Mouse (Mus musculus) layer of hippocampus, postnatal 25 days (tissue): Measurements from ENCODE around the gene Cfhr1. TPM values are rescaled to one million over a fixed set of nuclear protein-coding genes. Genes with fewer than 3 reads are reported as not detected.

Experiments
- DNase-seq, 2 experiments: peaks; one replicate each; pipeline ENCODE4 v3.0.0; 2022; ENCODE audit warnings: mixed read lengths in 2 of 2, low spot score in 1 of 2; ENCODE audit errors: extremely low spot score in 1 of 2
- total RNA-seq, 2 experiments: library from RNA; stranded (reverse); gene quantifications; 2 replicates each; pipeline ENCODE4 v1.2.3; 2021

The Cfhr1 gene
- not detected for total RNA-seq

DNA sequence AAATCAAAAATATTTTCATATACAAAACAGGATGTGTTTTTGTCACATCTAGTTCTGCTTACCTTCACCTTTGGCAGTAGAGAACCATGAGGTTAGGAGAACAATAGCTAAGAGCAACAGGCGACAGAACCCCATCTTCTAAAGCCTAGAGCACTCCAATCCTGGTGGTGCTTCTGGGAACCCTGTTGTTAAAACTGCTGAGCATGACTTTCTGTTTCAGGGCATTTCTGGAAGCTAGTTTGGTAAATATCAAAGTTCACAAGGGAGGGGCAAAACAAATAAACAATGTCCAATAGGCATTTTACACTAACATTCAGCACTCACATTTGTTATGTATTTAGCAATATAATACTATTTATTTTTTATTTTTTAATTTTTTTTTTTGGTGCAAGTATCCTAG is at the start of gene Cfhr1:
Gene Cfhr1 (minus strand): TSS at position 249 of the 400 bp plus-strand sequence.
- DNase-seq, result no peak

DNA sequence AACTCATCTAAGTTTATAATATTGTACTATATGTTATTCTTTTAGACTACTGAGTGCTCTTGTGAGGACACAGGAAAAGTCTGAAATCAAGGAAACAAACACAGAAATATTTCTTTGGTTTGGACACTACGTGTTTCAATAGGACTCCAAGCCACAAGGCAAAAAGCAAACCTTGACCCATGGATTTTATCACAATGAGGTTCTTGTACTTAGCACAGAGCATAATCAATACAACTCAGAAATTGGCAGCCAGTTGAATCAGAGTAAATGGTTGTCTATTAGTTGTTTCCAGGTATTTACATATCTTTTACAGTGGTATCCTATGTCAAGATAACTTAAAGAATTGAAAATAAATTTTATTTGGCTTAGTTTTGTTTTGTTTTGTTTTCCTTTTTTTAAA is 8.8 kb downstream of the Cfhr1 start:
- no peak for DNase-seq

DNA sequence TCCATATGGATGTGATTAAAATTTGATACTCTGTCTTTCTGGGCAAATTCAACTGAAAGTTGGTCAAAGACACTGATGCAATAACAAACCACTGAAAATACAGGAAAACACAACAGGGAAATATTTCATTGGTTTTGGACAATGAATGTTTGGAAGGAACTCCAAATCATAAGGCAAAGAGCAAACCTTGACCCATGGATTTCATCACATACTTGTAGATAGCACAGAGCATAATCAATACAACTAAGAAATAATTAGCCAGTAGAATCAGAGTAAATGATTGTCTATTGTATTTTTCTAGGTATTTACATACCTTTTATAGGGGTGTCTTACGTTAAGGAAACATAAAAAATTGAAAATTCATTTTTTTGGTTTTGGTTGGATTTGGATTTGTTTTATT is 11.5 kb downstream of the Cfhr1 start:
- no peak for DNase-seq

DNA sequence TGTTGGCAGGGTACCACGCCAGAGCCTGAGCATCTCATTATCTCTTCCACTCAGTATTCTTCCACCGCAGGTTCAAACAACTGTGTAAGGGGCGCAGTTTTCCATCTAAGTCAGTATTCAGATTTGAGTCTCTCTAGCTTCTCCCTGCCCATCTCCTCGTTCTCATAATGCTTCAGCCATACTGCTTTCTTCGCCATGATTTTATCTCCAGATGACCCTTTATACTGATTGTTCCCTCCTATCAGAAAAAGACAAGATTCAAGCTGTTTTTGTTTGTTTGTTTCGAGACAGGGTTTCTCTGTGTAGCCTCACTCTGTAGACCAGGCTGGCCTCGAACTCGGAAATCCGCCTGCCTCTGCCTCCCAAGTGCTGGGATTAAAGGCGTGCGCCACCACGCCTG is 45.5 kb downstream of the Cfhr1 start:
- no peak for DNase-seq

DNA sequence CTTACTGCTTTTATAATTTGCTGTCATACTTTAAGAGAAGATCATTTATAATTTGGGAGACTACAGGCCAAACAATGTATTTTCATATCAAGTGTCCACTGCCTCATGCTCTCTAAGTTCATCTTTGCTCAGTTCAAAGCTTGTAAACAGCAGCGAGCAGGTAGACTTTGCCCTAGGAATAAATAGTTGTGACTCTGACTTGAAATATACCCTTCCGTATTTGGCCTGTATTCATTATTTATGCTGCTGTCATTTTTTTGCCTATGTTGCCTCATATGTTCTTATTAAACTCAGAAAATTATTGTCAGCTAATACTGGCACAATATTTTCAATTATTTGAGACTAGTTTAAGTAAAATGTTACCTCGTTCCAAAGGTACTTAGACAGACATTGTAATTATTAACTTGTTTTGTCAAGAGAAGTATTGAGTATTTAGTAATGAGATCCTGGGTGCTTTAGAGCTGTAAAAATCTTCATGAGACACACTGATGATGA is 58.8 kb downstream of the Cfhr1 start, which contains the start of gene F13b:
Gene F13b (plus strand): TSS at position 445 of the 495 bp plus-strand sequence.
- DNase-seq, result no peak

DNA sequence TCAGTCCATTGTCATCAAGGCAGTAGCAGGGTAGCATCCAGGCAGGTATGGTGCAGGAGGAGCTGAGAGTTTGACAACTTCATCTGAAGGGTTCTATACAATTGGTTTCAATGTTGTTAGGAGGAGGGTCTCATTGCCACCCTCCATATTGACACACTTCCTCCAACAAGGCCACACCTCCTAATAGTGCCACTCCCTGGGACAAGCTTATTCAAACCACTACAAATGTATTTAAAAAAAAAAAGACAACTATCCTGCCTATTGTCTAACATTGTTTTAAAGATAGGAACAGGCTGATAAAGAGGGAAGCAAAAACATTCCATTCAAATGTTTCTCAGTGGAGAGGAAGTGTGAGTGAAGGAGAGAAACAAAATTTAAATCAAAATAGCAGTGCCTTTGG is 60.3 kb downstream of the Cfhr1 start:
- DNase-seq, result no peak

Other genes starting within 250 kb of the Cfhr1 start
- under 1 TPM; 0.57 to 0.61 TPM for gene Crb1, start 183.2 kb downstream of the Cfhr1 start, total RNA-seq
- gene Zbtb41, start 138.0 kb downstream of the Cfhr1 start, total RNA-seq, result 10 to 100 TPM; 29.2 to 30.5 TPM
- under 1 TPM; 0.70 to 0.71 TPM for gene Aspm, start 105.5 kb downstream of the Cfhr1 start, total RNA-seq
- not detected for gene F13b, start 58.6 kb downstream of the Cfhr1 start, total RNA-seq
- under 1 TPM in 1 of 2 experiments, not detected in 1; 0.10 TPM for gene Gm4788, start 221.0 kb upstream of the Cfhr1 start, total RNA-seq